Comparison of ENCODE assay signal across 8 mouse cellular contexts in the genomic region with DNA sequence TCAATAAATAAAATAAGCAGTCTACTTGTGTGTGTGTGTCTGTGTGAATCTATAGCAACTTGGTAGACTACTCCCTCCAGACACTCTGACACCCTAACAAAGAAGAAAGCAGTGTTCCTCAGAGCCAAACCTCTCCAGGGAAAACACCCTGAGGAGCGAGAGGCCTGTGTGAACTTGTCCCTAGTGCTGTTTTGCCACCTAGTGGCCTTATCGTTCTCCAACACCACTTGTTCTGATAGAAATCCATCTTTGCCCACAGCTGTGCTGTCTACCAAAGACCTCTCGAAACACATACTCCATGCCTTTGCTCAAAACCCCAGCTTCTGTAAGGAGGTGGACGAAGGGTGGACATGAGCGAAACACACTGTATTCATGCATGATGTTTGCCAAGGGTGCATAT. TPM values are rescaled to one million over a fixed set of nuclear protein-coding genes. Genes with fewer than 3 reads are reported as not detected.
A peak's percentile ranks its signal among the peaks of the same experiment; 100 is the strongest.
DNase-seq lines count a peak whose midpoint lies in the region; ATAC-seq and TF ChIP-seq lines count a peak whose summit lies in the region.

No protein-coding gene starts in this region.

- TF ChIP-seq EP300 in stomach, postnatal 0 days (optimal IDR thresholded peaks at IDR 0.05), result no peak

- DNase-seq in urinary bladder, postnatal 14 days (ENCODE audit: low spot score), result peak; percentile 80
- no peak for DNase-seq in urinary bladder, adult 2 months (ENCODE audit: low spot score)
- DNase-seq in embryo, embryonic 10.5 days (ENCODE audit: low spot score), result peak; percentile 80
- DNase-seq in heart, adult 18-20 months, result peak; percentile 82 to 83
- peak; percentile 77 for DNase-seq in stomach, postnatal 0 days (ENCODE audit: low spot score)

- H3K9me3 ChIP-seq in intestine, postnatal 0 days (ENCODE audit: control insufficient read depth), result no peaks in the 10 kb centered on the region
- H3K9me3 ChIP-seq in limb, embryonic 12.5 days, result peaks cover 8% of the 10 kb centered on the region; the same call in 1 of the 2 replicates
- no peaks in the 10 kb centered on the region for H3K9me3 ChIP-seq in midbrain, embryonic 13.5 days
- H3K9me3 ChIP-seq in stomach, postnatal 0 days (ENCODE audit: control insufficient read depth, low read length), result no peaks in the 10 kb centered on the region

- no peaks in the 10 kb centered on the region for H3K36me3 ChIP-seq in intestine, postnatal 0 days (ENCODE audit: control insufficient read depth, insufficient read depth)
- H3K36me3 ChIP-seq in limb, embryonic 12.5 days, result no peaks in the 10 kb centered on the region
- H3K36me3 ChIP-seq in midbrain, embryonic 13.5 days, result no peaks in the 10 kb centered on the region
- no peaks in the 10 kb centered on the region for H3K36me3 ChIP-seq in stomach, postnatal 0 days (ENCODE audit: control insufficient read depth, insufficient read depth, low read length)

- peak; percentile 58 for ATAC-seq in intestine, postnatal 0 days
- 0 out of 2 replicates have a peak, but pooled peaks have one; percentile 41 for ATAC-seq in limb, embryonic 12.5 days (ENCODE audit: insufficient number of reproducible peaks, insufficient read depth, low FRiP score, low TSS enrichment, low read depth)
- peak; percentile 85 for ATAC-seq in midbrain, embryonic 13.5 days
- peak; percentile 81 for ATAC-seq in stomach, postnatal 0 days (ENCODE audit: low FRiP score, low TSS enrichment)

- H3K27ac ChIP-seq in intestine, postnatal 0 days (ENCODE audit: low read depth, low read length), result no peak overlapping the region
- no peak overlapping the region for H3K27ac ChIP-seq in limb, embryonic 12.5 days
- H3K27ac ChIP-seq in midbrain, embryonic 13.5 days, result no peak overlapping the region
- H3K27ac ChIP-seq in stomach, postnatal 0 days (replicated peaks), result no peak overlapping the region

- H3K4me2 ChIP-seq in intestine, postnatal 0 days (replicated peaks; ENCODE audit: low read depth), result no peak overlapping the region
- no peak overlapping the region for H3K4me2 ChIP-seq in limb, embryonic 12.5 days
- H3K4me2 ChIP-seq in midbrain, embryonic 13.5 days (replicated peaks), result no peak overlapping the region
- H3K4me2 ChIP-seq in stomach, postnatal 0 days (replicated peaks; ENCODE audit: low read depth), result no peak overlapping the region

- no peaks in the 10 kb centered on the region for H3K4me1 ChIP-seq in intestine, postnatal 0 days (replicated peaks; ENCODE audit: control insufficient read depth, insufficient read depth, low read length)
- peaks cover 8% of the 10 kb centered on the region for H3K4me1 ChIP-seq in limb, embryonic 12.5 days (replicated peaks)
- no peaks in the 10 kb centered on the region for H3K4me1 ChIP-seq in midbrain, embryonic 13.5 days (replicated peaks)
- H3K4me1 ChIP-seq in stomach, postnatal 0 days (replicated peaks; ENCODE audit: control insufficient read depth, insufficient read depth), result no peaks in the 10 kb centered on the region

- no peak overlapping the region for H3K4me3 ChIP-seq in intestine, postnatal 0 days (ENCODE audit: low read depth, low read length)
- no peak overlapping the region for H3K4me3 ChIP-seq in limb, embryonic 12.5 days (replicated peaks)
- H3K4me3 ChIP-seq in midbrain, embryonic 13.5 days (replicated peaks), result no peak overlapping the region
- H3K4me3 ChIP-seq in stomach, postnatal 0 days (ENCODE audit: low read depth, low read length), result no peak overlapping the region

- WGBS in intestine, postnatal 0 days, result 29% methylated on average over 5 of the region's 5 CpGs
- 31% methylated on average over 5 of the region's 5 CpGs for WGBS in limb, embryonic 12.5 days
- 37% methylated on average over 5 of the region's 5 CpGs for WGBS in midbrain, embryonic 13.5 days
- 24% methylated on average over 5 of the region's 5 CpGs for WGBS in stomach, postnatal 0 days

- peak; percentile 90 for TF ChIP-seq CTCF in intestine, postnatal 0 days (IDR thresholded peaks at IDR 0.05; ENCODE audit: low read depth)
- peak; percentile 94 for TF ChIP-seq CTCF in stomach, postnatal 0 days (IDR thresholded peaks at IDR 0.05; ENCODE audit: low read depth)

- H3K9ac ChIP-seq in intestine, postnatal 0 days (ENCODE audit: low read depth, low read length), result no peak overlapping the region
- no peak overlapping the region for H3K9ac ChIP-seq in limb, embryonic 12.5 days (replicated peaks)
- no peak overlapping the region for H3K9ac ChIP-seq in midbrain, embryonic 13.5 days (replicated peaks)
- no peak overlapping the region for H3K9ac ChIP-seq in stomach, postnatal 0 days (ENCODE audit: low read length)

- H3K27me3 ChIP-seq in intestine, postnatal 0 days (replicated peaks; ENCODE audit: control insufficient read depth, insufficient read depth, low read length), result no peaks in the 10 kb centered on the region
- H3K27me3 ChIP-seq in limb, embryonic 12.5 days, result no peaks in the 10 kb centered on the region
- H3K27me3 ChIP-seq in midbrain, embryonic 13.5 days, result no peaks in the 10 kb centered on the region
- no peaks in the 10 kb centered on the region for H3K27me3 ChIP-seq in stomach, postnatal 0 days (ENCODE audit: control insufficient read depth, insufficient read depth, low read length)

RNA-seq across cellular contexts. Expression of a gene that starts 8.3 kb away (rescaled TPM):
- 0.75 and 1.0 TPM in 2 replicates for polyA plus RNA-seq in urinary bladder, adult 2 months (2012; rRNA removed)
- not detected for total RNA-seq in heart, adult 18-20 months (2021)
- polyA plus RNA-seq in intestine, postnatal 0 days (2015; fragmentation: Nextera tagmentation; extraction: Ambion mirVana), result not detected in 2 replicates
- not detected in 2 replicates for polyA plus RNA-seq in limb, embryonic 12.5 days (2016; fragmentation: Nextera tagmentation; extraction: Ambion mirVana)
- not detected in 2 replicates for polyA plus RNA-seq in midbrain, embryonic 13.5 days (2015; fragmentation: Nextera tagmentation; extraction: Ambion mirVana)
- 0.07 TPM in 1 of 2 replicates, not detected in the other for polyA plus RNA-seq in stomach, postnatal 0 days (2015; fragmentation: Nextera tagmentation; extraction: Ambion mirVana)

RNA-seq across cellular contexts. Expression of a gene that starts 12.6 kb away (rescaled TPM):
- polyA plus RNA-seq in urinary bladder, adult 2 months (2012; rRNA removed), result 0.11 TPM in 1 of 2 replicates, not detected in the other
- total RNA-seq in heart, adult 18-20 months (2021), result not detected
- polyA plus RNA-seq in intestine, postnatal 0 days (2015; fragmentation: Nextera tagmentation; extraction: Ambion mirVana), result not detected in 2 replicates
- polyA plus RNA-seq in limb, embryonic 12.5 days (2016; fragmentation: Nextera tagmentation; extraction: Ambion mirVana), result not detected in 2 replicates
- polyA plus RNA-seq in midbrain, embryonic 13.5 days (2015; fragmentation: Nextera tagmentation; extraction: Ambion mirVana), result not detected in 2 replicates
- polyA plus RNA-seq in stomach, postnatal 0 days (2015; fragmentation: Nextera tagmentation; extraction: Ambion mirVana), result not detected in 2 replicates

RNA-seq across cellular contexts. Expression of a gene that starts 16.9 kb away (rescaled TPM):
- 393 and 417 TPM in 2 replicates for polyA plus RNA-seq in urinary bladder, adult 2 months (2012; rRNA removed)
- total RNA-seq in heart, adult 18-20 months (2021), result 1,000 to 10,000 TPM; 1,486 to 1,502 TPM
- polyA plus RNA-seq in intestine, postnatal 0 days (2015; fragmentation: Nextera tagmentation; extraction: Ambion mirVana), result 24.9 and 27.1 TPM in 2 replicates
- 35.4 and 35.7 TPM in 2 replicates for polyA plus RNA-seq in limb, embryonic 12.5 days (2016; fragmentation: Nextera tagmentation; extraction: Ambion mirVana)
- polyA plus RNA-seq in midbrain, embryonic 13.5 days (2015; fragmentation: Nextera tagmentation; extraction: Ambion mirVana), result 66.6 and 69.7 TPM in 2 replicates
- 71.6 and 79.4 TPM in 2 replicates for polyA plus RNA-seq in stomach, postnatal 0 days (2015; fragmentation: Nextera tagmentation; extraction: Ambion mirVana)

RNA-seq across cellular contexts. Expression of a gene that starts 38.1 kb away (rescaled TPM):
- 1.2 and 2.0 TPM in 2 replicates for polyA plus RNA-seq in urinary bladder, adult 2 months (2012; rRNA removed)
- total RNA-seq in heart, adult 18-20 months (2021), result under 1 TPM in 1 of 2 experiments, not detected in 1; 0.26 TPM
- polyA plus RNA-seq in intestine, postnatal 0 days (2015; fragmentation: Nextera tagmentation; extraction: Ambion mirVana), result 0.38 and 0.57 TPM in 2 replicates
- polyA plus RNA-seq in limb, embryonic 12.5 days (2016; fragmentation: Nextera tagmentation; extraction: Ambion mirVana), result 0.48 and 0.74 TPM in 2 replicates
- polyA plus RNA-seq in midbrain, embryonic 13.5 days (2015; fragmentation: Nextera tagmentation; extraction: Ambion mirVana), result 1.8 and 2.0 TPM in 2 replicates
- polyA plus RNA-seq in stomach, postnatal 0 days (2015; fragmentation: Nextera tagmentation; extraction: Ambion mirVana), result 1.1 and 1.4 TPM in 2 replicates

RNA-seq across cellular contexts. Expression of a gene that starts 46.2 kb away (rescaled TPM):
- polyA plus RNA-seq in urinary bladder, adult 2 months (2012; rRNA removed), result 35.8 and 40.5 TPM in 2 replicates
- 10 to 100 TPM; 24.3 to 26.3 TPM for total RNA-seq in heart, adult 18-20 months (2021)
- polyA plus RNA-seq in intestine, postnatal 0 days (2015; fragmentation: Nextera tagmentation; extraction: Ambion mirVana), result 16.9 and 19.7 TPM in 2 replicates
- 59.9 and 64.0 TPM in 2 replicates for polyA plus RNA-seq in limb, embryonic 12.5 days (2016; fragmentation: Nextera tagmentation; extraction: Ambion mirVana)
- polyA plus RNA-seq in midbrain, embryonic 13.5 days (2015; fragmentation: Nextera tagmentation; extraction: Ambion mirVana), result 82.7 and 87.6 TPM in 2 replicates
- polyA plus RNA-seq in stomach, postnatal 0 days (2015; fragmentation: Nextera tagmentation; extraction: Ambion mirVana), result 22.7 and 24.0 TPM in 2 replicates
